Mouse (Mus musculus) forebrain, embryonic 13.5 days (tissue): ENCODE results near the gene Olfr809. TPM values are rescaled to one million over a fixed set of nuclear protein-coding genes. Genes with fewer than 3 reads are reported as not detected.

Source experiments
- ATAC-seq: fragments of 200-750 bp; cut with Nextera tagmentation; 2 replicates; pipeline ENCODE4 v1.8.0; 2017
- H3K27ac ChIP-seq: fragments of 300-500 bp; sonication (generic); 2 replicates; pipeline ENCODE4 v1.5.1; 2015; ENCODE audit warnings: inconsistent platforms, mild to moderate bottlenecking, moderate library complexity
- H3K27me3 ChIP-seq: fragments of 300-500 bp; sonication (generic); 2 replicates; pipeline ENCODE4 v1.6.1; 2015; ENCODE audit warnings: mild to moderate bottlenecking, inconsistent platforms
- H3K36me3 ChIP-seq: fragments of 300-500 bp; sonication (generic); 2 replicates; pipeline ENCODE4 v1.6.1; 2015; ENCODE audit warnings: mild to moderate bottlenecking, inconsistent platforms; ENCODE audit not compliant: poor library complexity, severe bottlenecking
- H3K4me1 ChIP-seq: fragments of 300-500 bp; sonication (generic); 2 replicates; pipeline ENCODE4 v1.6.1; 2015; ENCODE audit warnings: inconsistent platforms
- H3K4me2 ChIP-seq: fragments of 300-500 bp; sonication (generic); 2 replicates; pipeline ENCODE4 v1.6.1; 2015; ENCODE audit warnings: inconsistent platforms, mild to moderate bottlenecking, moderate library complexity
- H3K4me3 ChIP-seq: fragments of 300-500 bp; sonication (generic); 2 replicates; pipeline ENCODE4 v1.5.1; 2015; ENCODE audit warnings: mild to moderate bottlenecking, inconsistent platforms
- H3K9ac ChIP-seq: fragments of 300-500 bp; sonication (generic); 2 replicates; pipeline ENCODE4 v1.6.1; 2015; ENCODE audit warnings: mild to moderate bottlenecking, inconsistent platforms
- H3K9me3 ChIP-seq: fragments of 300-500 bp; sonication (generic); replicated peaks from 2 replicates; pipeline ENCODE4 v1.6.1; 2016; ENCODE audit warnings: inconsistent platforms
- WGBS: fragments of 180-500 bp; shearing (Covaris S2); methylation state at CpG from one replicate; pipeline ENCODE4 v1.1.7; 2015; 5-methylcytosine and 5-hydroxymethylcytosine counted together
- microRNA-seq: library from miRNA; unstranded; fragments of <30 nt; microRNA quantifications from one replicate; pipeline ENCODE4, GENCODE M21; 2016
- polyA plus RNA-seq: library from polyadenylated mRNA; unstranded; fragments of >200 nt; fragmentation: Nextera tagmentation; extraction: Ambion mirVana; gene quantifications from 2 replicates; pipeline ENCODE4 v1.2.1, GENCODE M21; 2015

The Olfr809 gene
- polyA plus RNA-seq, result not detected in 2 replicates

DNA sequence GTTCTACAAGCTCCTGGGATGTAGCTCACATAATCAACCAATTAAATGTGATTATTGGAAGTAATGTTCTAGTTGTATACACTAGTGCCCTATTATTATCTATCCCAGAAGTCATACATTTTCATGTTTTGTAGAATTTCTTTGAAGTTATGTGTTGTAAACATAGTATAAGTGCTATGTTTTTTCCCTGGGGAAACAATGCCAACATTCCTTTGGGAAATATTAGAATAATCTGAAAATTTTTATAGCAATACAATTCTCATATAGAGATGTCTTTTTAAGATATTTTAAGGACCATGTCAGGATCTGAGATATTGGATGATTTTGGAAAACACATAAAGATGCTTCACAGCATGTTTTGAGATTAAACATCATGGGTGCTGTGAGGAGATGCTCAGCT, at the start of gene Olfr809:
Gene Olfr809, plus strand, starts transcription at position 301 of the 400 bp plus-strand sequence.
- no peak within 1 kb of the TSS for H3K4me3 ChIP-seq
- ATAC-seq, result no peak
- H3K27ac ChIP-seq, result no peak within 1 kb of the TSS
- no peaks in the 10 kb centered on the region for H3K9me3 ChIP-seq
- H3K4me1 ChIP-seq, result no peaks in the 10 kb centered on the region
- H3K36me3 ChIP-seq, result no peaks in the 10 kb centered on the region
- no peak within 1 kb of the TSS for H3K4me2 ChIP-seq
- H3K27me3 ChIP-seq, result no peaks in the 10 kb centered on the region
- no peak within 1 kb of the TSS for H3K9ac ChIP-seq

DNA sequence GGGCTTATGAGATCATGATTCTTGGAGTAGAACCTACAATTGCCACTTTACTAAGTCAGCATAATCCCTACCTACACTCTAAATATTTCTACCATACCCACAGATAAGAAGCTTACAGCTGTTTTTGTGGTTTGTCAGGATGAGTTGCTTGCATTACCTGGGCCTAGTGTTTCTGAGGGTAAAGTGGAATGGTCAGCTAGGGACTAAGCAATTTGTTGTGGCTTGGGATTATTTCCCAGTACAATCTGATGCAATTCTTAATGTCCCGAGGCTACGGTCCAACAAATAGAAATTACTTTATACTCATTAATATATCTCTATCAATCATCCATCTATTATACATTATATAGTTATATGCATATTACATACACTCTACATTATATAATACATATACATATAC, 45.2 kb upstream of the Olfr809 start, which contains the start of gene Olfr805:
Gene Olfr805, minus strand, starts transcription at position 101 of the 400 bp plus-strand sequence.
- H3K27me3 ChIP-seq, result no peaks in the 10 kb centered on the region
- WGBS, result 96% methylated on average over 2 of the region's 2 CpGs
- H3K4me2 ChIP-seq, result no peak within 1 kb of the TSS
- H3K4me3 ChIP-seq, result no peak within 1 kb of the TSS
- H3K27ac ChIP-seq, result no peak within 1 kb of the TSS
- H3K9me3 ChIP-seq, result no peaks in the 10 kb centered on the region
- no peak within 1 kb of the TSS for H3K9ac ChIP-seq
- ATAC-seq, result no peak
- no peaks in the 10 kb centered on the region for H3K4me1 ChIP-seq
- H3K36me3 ChIP-seq, result no peaks in the 10 kb centered on the region

DNA sequence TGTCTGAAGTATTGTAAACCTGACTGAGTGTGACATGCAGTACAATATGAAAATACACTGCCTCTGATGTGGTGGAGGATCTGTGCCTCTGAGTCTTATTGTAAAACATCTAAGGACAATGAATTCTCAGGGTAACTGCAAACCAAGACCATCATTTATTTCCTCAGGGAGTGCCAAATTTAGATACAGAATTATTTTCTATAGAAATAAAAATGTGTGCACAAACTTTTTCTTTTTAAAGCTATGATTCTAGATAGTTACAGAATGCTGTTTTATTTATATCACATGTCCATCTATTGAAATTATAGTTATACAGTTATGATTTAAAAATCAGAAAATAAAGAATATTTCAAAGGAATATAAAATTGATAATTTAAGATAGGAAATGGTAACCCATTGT, 32.6 kb upstream of the Olfr809 start, which contains the start of gene Olfr806:
Gene Olfr806, minus strand, starts transcription at position 101 of the 400 bp plus-strand sequence.
- Histone ChIP-seq H3K4me1 (no peaks in the 10 kb centered on the region), H3K27me3 (no peaks in the 10 kb centered on the region), H3K4me3 (no peak within 1 kb of the TSS), H3K9me3 (no peaks in the 10 kb centered on the region), H3K4me2 (no peak within 1 kb of the TSS), H3K9ac (no peak within 1 kb of the TSS), H3K36me3 (no peaks in the 10 kb centered on the region), H3K27ac (no peak within 1 kb of the TSS)
- no peak for ATAC-seq

DNA sequence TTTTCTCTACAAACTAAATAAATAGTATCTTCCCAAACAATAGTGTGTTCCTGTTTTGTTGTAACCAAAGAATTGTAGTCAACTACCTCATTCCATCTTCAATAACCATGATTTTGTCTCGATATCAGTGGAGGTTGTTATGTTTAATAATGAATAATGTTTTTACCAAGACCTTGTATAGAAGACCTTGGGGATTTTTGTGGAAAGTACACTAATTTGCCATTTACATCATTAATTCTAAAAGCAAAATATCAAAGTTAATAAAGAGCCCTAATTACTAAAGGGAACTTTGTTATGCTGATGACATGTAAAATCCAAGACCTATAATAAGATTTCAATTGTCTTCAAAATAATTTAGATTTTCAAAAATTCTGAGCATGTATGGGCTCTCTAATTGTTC, 16.7 kb upstream of the Olfr809 start, which contains the start of gene Olfr807:
Gene Olfr807, minus strand, starts transcription at position 101 of the 400 bp plus-strand sequence.
- H3K27ac ChIP-seq, result no peak within 1 kb of the TSS
- no peaks in the 10 kb centered on the region for H3K9me3 ChIP-seq
- no peak within 1 kb of the TSS for H3K4me2 ChIP-seq
- no peaks in the 10 kb centered on the region for H3K4me1 ChIP-seq
- ATAC-seq, result no peak
- no peaks in the 10 kb centered on the region for H3K36me3 ChIP-seq
- WGBS, result 84% methylated on average over 1 of the region's 1 CpGs
- H3K27me3 ChIP-seq, result no peaks in the 10 kb centered on the region
- H3K9ac ChIP-seq, result no peak within 1 kb of the TSS
- no peak within 1 kb of the TSS for H3K4me3 ChIP-seq

DNA sequence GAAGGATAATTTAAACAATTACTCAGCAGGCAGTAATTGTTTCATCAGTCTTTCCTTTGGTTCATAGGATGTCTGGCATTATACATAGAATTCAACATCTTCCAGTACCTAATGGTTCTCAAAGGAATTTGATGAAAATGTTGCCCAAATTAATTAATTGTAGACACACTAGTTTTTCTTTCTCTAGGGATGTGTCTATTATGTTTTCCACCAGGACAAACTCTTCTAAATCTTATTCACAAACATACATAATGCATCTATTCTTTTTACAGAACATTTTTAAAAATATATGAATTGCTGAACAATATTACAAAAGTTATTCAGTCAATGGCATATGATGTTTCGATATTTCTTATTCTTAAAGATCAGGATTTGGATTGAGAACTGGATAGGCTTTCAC, 9.3 kb upstream of the Olfr809 start, which contains the start of gene Olfr808:
Gene Olfr808, plus strand, starts transcription at position 301 of the 400 bp plus-strand sequence.
- H3K4me3 ChIP-seq, result no peak within 1 kb of the TSS
- ATAC-seq, result no peak
- no peaks in the 10 kb centered on the region for H3K36me3 ChIP-seq
- no peaks in the 10 kb centered on the region for H3K9me3 ChIP-seq
- no peaks in the 10 kb centered on the region for H3K4me1 ChIP-seq
- no peak within 1 kb of the TSS for H3K27ac ChIP-seq
- H3K4me2 ChIP-seq, result no peak within 1 kb of the TSS
- no peaks in the 10 kb centered on the region for H3K27me3 ChIP-seq
- 95% methylated on average over 1 of the region's 1 CpGs for WGBS
- no peak within 1 kb of the TSS for H3K9ac ChIP-seq

DNA sequence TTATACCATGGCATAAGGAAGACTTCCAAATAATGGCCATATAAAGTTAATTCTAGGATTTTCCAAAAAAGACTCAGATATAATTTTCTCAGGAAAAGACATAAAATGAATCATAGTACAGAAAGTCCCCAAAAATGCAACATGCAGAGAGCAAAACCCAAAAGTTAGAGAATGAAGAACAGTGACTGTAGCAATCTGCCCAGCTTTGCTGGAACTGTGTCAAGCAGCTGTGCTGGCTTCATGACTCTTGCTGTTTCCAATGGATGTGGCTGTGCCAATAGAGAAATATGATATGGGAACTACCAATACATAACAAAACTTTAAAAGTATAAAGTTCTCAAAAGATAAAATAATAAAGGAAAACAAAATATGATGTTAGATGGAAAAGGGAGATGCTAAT, 3.7 kb downstream of the Olfr809 start:
- no peak overlapping the region for H3K9ac ChIP-seq
- H3K27me3 ChIP-seq, result no peaks in the 10 kb centered on the region
- no peak overlapping the region for H3K4me2 ChIP-seq
- no peak for ATAC-seq
- no peak overlapping the region for H3K27ac ChIP-seq
- no peaks in the 10 kb centered on the region for H3K36me3 ChIP-seq
- H3K4me1 ChIP-seq, result no peaks in the 10 kb centered on the region
- no peak overlapping the region for H3K4me3 ChIP-seq
- H3K9me3 ChIP-seq, result no peaks in the 10 kb centered on the region

DNA sequence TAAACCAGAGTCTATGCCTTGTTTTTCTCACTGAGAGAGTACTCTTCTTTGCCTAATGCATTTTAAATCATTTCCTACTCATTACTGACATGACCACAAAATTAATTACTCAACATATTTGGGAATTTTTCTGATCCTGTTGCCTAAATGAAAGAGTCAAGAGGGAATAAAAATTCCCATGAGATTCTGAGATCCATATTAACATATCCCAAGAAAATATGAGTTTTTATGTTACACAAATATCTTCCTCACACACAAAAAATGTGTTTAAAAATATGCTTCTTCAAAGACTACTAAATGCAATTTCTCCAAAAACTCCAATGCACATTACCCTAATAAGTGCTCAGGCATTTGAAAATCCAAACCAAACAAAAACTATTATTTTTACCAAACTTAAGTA, 20.4 kb downstream of the Olfr809 start, which contains the start of gene Olfr810:
Gene Olfr810, minus strand, starts transcription at position 101 of the 400 bp plus-strand sequence.
- Histone ChIP-seq H3K27ac (no peak within 1 kb of the TSS), H3K4me2 (no peak within 1 kb of the TSS)
- ATAC-seq, result no peak

DNA sequence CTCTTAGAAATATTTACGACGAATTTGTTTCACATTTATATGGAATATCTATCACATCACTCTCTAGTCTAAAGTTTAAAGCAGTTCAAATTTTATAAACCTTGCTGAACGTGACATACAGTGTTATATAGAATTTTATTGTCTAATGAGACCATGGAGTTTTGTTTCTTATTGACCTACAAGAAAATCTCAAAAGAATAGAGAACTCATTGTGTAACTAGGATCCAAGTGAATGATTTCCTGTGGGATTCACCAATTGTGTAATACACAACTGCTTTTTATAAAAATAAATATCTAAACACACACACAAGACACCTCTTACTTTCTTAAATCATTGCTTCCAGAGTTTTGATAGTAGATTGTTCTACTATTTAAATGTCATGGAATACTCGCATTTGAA, 29.9 kb downstream of the Olfr809 start, which contains the start of gene Olfr811:
Gene Olfr811, minus strand, starts transcription at position 101 of the 400 bp plus-strand sequence.
- Histone ChIP-seq H3K9ac (no peak within 1 kb of the TSS), H3K27me3 (no peaks in the 10 kb centered on the region), H3K4me3 (no peak within 1 kb of the TSS), H3K4me1 (no peaks in the 10 kb centered on the region), H3K4me2 (no peak within 1 kb of the TSS), H3K9me3 (no peaks in the 10 kb centered on the region), H3K36me3 (no peaks in the 10 kb centered on the region), H3K27ac (no peak within 1 kb of the TSS)
- 83% methylated on average over 4 of the region's 4 CpGs for WGBS
- ATAC-seq, result no peak

More for the DNA sequence above, 20.4 kb downstream of the Olfr809 start, which contains the start of gene Olfr810:
- no peaks in the 10 kb centered on the region for H3K36me3 ChIP-seq
- H3K27me3 ChIP-seq, result no peaks in the 10 kb centered on the region
- H3K4me3 ChIP-seq, result no peak within 1 kb of the TSS
- H3K9ac ChIP-seq, result no peak within 1 kb of the TSS
- no peaks in the 10 kb centered on the region for H3K9me3 ChIP-seq
- H3K4me1 ChIP-seq, result no peaks in the 10 kb centered on the region

Small RNA genes within 50 kb of the gene (microRNA-seq; reads per million reads assigned to microRNA genes)
- gene Gm24485, result not detected

Other genes starting within 250 kb of the Olfr809 start
- gene Olfr792, start 235.5 kb upstream of the Olfr809 start, polyA plus RNA-seq, result not detected in 2 replicates
- not detected in 2 replicates for gene Olfr794, start 207.0 kb upstream of the Olfr809 start, polyA plus RNA-seq
- gene Olfr796, start 162.1 kb upstream of the Olfr809 start, polyA plus RNA-seq, result not detected in 2 replicates
- gene Olfr798, start 146.7 kb upstream of the Olfr809 start, polyA plus RNA-seq, result not detected in 2 replicates
- gene Olfr799, start 137.2 kb upstream of the Olfr809 start, polyA plus RNA-seq, result not detected in 2 replicates
- gene Olfr800, start 116.9 kb upstream of the Olfr809 start, polyA plus RNA-seq, result not detected in 2 replicates
- gene Olfr801, start 100.8 kb upstream of the Olfr809 start, polyA plus RNA-seq, result not detected in 2 replicates
- gene Olfr802, start 86.5 kb upstream of the Olfr809 start, polyA plus RNA-seq, result not detected in 2 replicates
- not detected in 2 replicates for gene Olfr803, start 80.4 kb upstream of the Olfr809 start, polyA plus RNA-seq
- not detected in 2 replicates for gene Olfr804, start 71.4 kb upstream of the Olfr809 start, polyA plus RNA-seq
- gene Olfr805, start 45.3 kb upstream of the Olfr809 start, polyA plus RNA-seq, result not detected in 2 replicates
- gene Olfr806, start 32.7 kb upstream of the Olfr809 start, polyA plus RNA-seq, result not detected in 2 replicates
- not detected in 2 replicates for gene Olfr807, start 16.8 kb upstream of the Olfr809 start, polyA plus RNA-seq
- gene Olfr808, start 9.2 kb upstream of the Olfr809 start, polyA plus RNA-seq, result not detected in 2 replicates
- not detected in 2 replicates for gene Olfr810, start 20.3 kb downstream of the Olfr809 start, polyA plus RNA-seq
- gene Olfr811, start 29.8 kb downstream of the Olfr809 start, polyA plus RNA-seq, result not detected in 2 replicates
- not detected in 2 replicates for gene Olfr812, start 71.5 kb downstream of the Olfr809 start, polyA plus RNA-seq
- not detected in 2 replicates for gene Olfr813, start 80.7 kb downstream of the Olfr809 start, polyA plus RNA-seq
- not detected in 2 replicates for gene Olfr814, start 105.2 kb downstream of the Olfr809 start, polyA plus RNA-seq
- not detected in 2 replicates for gene Olfr815, start 131.2 kb downstream of the Olfr809 start, polyA plus RNA-seq
- not detected in 2 replicates for gene Olfr816, start 141.0 kb downstream of the Olfr809 start, polyA plus RNA-seq
- gene Olfr818, start 174.5 kb downstream of the Olfr809 start, polyA plus RNA-seq, result not detected in 2 replicates
- gene Olfr819, start 192.6 kb downstream of the Olfr809 start, polyA plus RNA-seq, result not detected in 2 replicates
- not detected in 2 replicates for gene Olfr247, start 201.5 kb downstream of the Olfr809 start, polyA plus RNA-seq
- not detected in 2 replicates for gene Gm10310, start 210.4 kb downstream of the Olfr809 start, polyA plus RNA-seq
- gene Olfr820, start 238.0 kb downstream of the Olfr809 start, polyA plus RNA-seq, result not detected in 2 replicates